Mouse (Mus musculus) bone marrow macrophage, adult 2 months (primary cell): ENCODE results near the gene Gm21987.

Experiments used
- CTCF ChIP-seq: IDR thresholded peaks from 2 replicates; pipeline ENCODE4 v1.5.1; 2012; ENCODE audit warnings: low read depth, mild to moderate bottlenecking, low read length, moderate library complexity
- POLR2A ChIP-seq: IDR thresholded peaks from 2 replicates; pipeline ENCODE4 v1.6.1; 2012; ENCODE audit warnings: mild to moderate bottlenecking, low read depth, low read length, borderline replicate concordance

DNA sequence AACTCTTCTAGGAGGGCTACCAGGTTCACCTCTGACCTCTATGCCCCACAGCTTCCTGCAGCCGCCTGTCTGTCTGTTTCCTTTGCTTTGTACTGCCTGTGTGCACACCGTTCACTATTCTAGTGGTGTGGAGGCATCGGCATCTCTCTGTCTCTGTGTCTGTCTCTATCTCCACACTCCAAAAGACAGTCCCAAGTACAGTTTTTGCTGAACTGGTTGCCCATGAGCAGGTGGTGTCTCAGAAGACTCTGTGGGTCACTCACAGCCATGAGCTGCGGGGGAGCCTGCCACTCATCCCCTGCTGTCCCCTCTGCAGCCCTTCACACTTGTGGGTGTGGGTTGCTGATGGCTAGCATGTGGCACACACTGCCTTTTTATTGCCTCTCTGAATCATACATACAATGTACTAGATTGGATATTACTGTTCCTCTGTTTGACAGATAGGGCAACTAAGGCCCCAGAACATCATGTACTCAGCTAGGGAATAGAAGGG lies 23.2 kb downstream of the Gm21987 start:
- no peak for TF ChIP-seq CTCF
- no peak for TF ChIP-seq POLR2A
